Mouse (Mus musculus) stomach, adult 2 months (tissue): ENCODE results near the gene Gm2564. TPM values are rescaled to one million over a fixed set of nuclear protein-coding genes. Genes with fewer than 3 reads are reported as not detected.

Experiments
- polyA plus RNA-seq: library from polyadenylated mRNA; depleted of rRNA; stranded (reverse); fragments of >200 nt; gene quantifications from 2 replicates; pipeline ENCODE4 v1.2.3, GENCODE M21; 2012; rRNA removed

The Gm2564 gene
- polyA plus RNA-seq = 0.63 TPM in 1 of 2 replicates, not detected in the other

GRCm38 (mm10) chr4:42629419-42629818 is at the start of gene Gm2564:
Gene Gm2564 (plus strand): TSS chr4:42629719.

GRCm38 (mm10) chr4:42611895-42612294 is 17.6 kb upstream of the Gm2564 start, which contains the start of gene Gm10591:
Gene Gm10591 (plus strand): TSS chr4:42612195.

GRCm38 (mm10) chr4:42654951-42655350 is 25.4 kb downstream of the Gm2564 start, which contains the start of gene Ccl27b:
Gene Ccl27b (plus strand): TSS chr4:42655251.

GRCm38 (mm10) chr4:42661793-42662192 is 32.3 kb downstream of the Gm2564 start, which contains the start of gene Il11ra2:
Gene Il11ra2 (minus strand): TSS chr4:42661893.

Other genes starting within 250 kb of the Gm2564 start
- not detected in 2 replicates for gene Gm21586, start 190.3 kb upstream of the Gm2564 start, polyA plus RNA-seq
- gene Gm2163, start 163.0 kb upstream of the Gm2564 start, polyA plus RNA-seq = not detected in 2 replicates
- not detected in 2 replicates for gene Fam205a2, start 101.5 kb upstream of the Gm2564 start, polyA plus RNA-seq
- gene Gm10591, start 17.5 kb upstream of the Gm2564 start, polyA plus RNA-seq = 1.3 TPM in 1 of 2 replicates, not detected in the other
- not detected in 2 replicates for gene Ccl27b, start 25.5 kb downstream of the Gm2564 start, polyA plus RNA-seq
- 0.09 and 0.14 TPM in 2 replicates for gene Il11ra2, start 32.2 kb downstream of the Gm2564 start, polyA plus RNA-seq
- gene 4930578G10Rik, start 105.8 kb downstream of the Gm2564 start, polyA plus RNA-seq = not detected in 2 replicates
- 0.86 and 1.9 TPM in 2 replicates for gene Ccl19, start 126.9 kb downstream of the Gm2564 start, polyA plus RNA-seq
- 14.0 and 19.6 TPM in 2 replicates for gene Ccl21a, start 144.3 kb downstream of the Gm2564 start, polyA plus RNA-seq
- gene Fam205a1, start 224.2 kb downstream of the Gm2564 start, polyA plus RNA-seq = not detected in 2 replicates
- not detected in 2 replicates for gene Gm12394, start 227.1 kb downstream of the Gm2564 start, polyA plus RNA-seq
- gene Fam205c, start 244.5 kb downstream of the Gm2564 start, polyA plus RNA-seq = not detected in 2 replicates